Mouse (Mus musculus) bone marrow, adult 2 months (tissue): ENCODE results near the gene Dapk2. TPM values are rescaled to one million over a fixed set of nuclear protein-coding genes. Genes with fewer than 3 reads are reported as not detected.

Experiments
- H3K27ac ChIP-seq: fragments of 200-500 bp; 2 replicates; pipeline ENCODE4 v1.5.1; 2012; ENCODE audit warnings: low read depth, mild to moderate bottlenecking, control low read depth, inconsistent platforms, low read length; ENCODE audit not compliant: control insufficient read depth, poor library complexity, insufficient read depth
- H3K4me1 ChIP-seq: fragments of 200-500 bp; 2 replicates; pipeline ENCODE4 v1.6.1; 2011; ENCODE audit warnings: low read length; ENCODE audit not compliant: control insufficient read depth, insufficient read depth
- H3K4me3 ChIP-seq: fragments of 200-500 bp; replicated peaks from 2 replicates; pipeline ENCODE3; 2011; ENCODE audit warnings: mild to moderate bottlenecking, low read depth, low read length, control low read depth; ENCODE audit not compliant: control insufficient read depth
- CTCF ChIP-seq: fragments of 200-500 bp; IDR thresholded peaks from 2 replicates; pipeline ENCODE4 v1.5.1; 2011; ENCODE audit warnings: low read length, control low read depth; ENCODE audit not compliant: control insufficient read depth, insufficient read depth
- POLR2A ChIP-seq: fragments of 200-500 bp; IDR thresholded peaks from 2 replicates; pipeline ENCODE4 v1.6.1; 2011; ENCODE audit warnings: low read depth, mild to moderate bottlenecking, control low read depth, low read length, borderline replicate concordance; ENCODE audit not compliant: control insufficient read depth
- WGBS: fragments of 180-500 bp; shearing (Covaris S2); methylation state at CpG from one replicate; pipeline ENCODE4 v1.1.7; 2018; 5-methylcytosine and 5-hydroxymethylcytosine counted together
- polyA plus RNA-seq: library from polyadenylated mRNA; stranded (reverse); fragments of >200 nt; gene quantifications from 2 replicates; pipeline ENCODE4 v1.2.4, GENCODE M21; 2011; ENCODE audit warnings: low replicate concordance; ENCODE audit not compliant: missing spikeins, insufficient read depth, insufficient read length

Gene Dapk2
- polyA plus RNA-seq, 1 experiment: 33.5 TPM

DNA sequence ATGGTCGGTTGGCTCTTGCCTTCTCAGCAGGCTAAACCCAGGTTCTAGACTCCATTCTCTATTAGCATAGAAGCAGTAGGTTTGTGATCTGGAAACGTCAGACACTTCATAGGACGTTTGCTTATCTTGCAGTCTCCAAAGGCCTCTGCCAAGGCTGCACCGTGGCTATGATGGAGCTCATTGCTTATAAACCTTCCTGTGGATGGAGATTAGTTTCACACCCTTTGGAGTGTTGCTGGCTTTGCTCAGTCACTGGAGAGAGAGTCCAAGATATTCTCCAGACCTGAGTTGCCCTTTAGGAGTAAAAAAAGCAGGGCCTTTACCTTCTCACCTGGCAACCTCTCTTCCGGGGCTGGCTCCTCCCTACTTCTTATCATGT, 42.4 kb downstream of the Dapk2 start:
- 72% methylated on average over 5 of the region's 5 CpGs for WGBS
- Histone ChIP-seq H3K27ac (peak overlapping the region; percentile 38), H3K4me1 (peaks cover 2% of the 10 kb centered on the region; the same call in 1 of the 2 replicates), H3K4me3 (no peak overlapping the region)
- TF ChIP-seq CTCF (no peak), POLR2A (no peak)

DNA sequence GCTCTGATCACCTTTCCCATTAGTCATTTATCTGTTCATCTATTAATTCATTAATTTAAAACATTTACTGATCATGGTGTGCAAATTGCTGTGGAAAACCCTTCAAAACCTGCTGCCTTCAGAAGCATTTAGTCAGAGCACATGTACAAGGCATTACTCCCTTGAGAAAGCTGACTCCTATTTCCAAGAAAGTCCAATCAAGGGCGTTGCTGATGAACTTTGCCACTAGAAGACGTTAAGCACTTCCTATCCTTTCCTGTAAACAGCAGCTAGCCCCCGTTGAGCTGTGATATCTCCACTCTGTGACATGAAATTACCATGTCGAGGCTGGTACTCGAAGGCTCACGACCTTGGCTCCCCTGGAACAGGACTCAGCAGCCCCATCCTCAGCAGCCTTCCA, 43.6 kb downstream of the Dapk2 start:
- WGBS: 42% methylated on average over 6 of the region's 6 CpGs
- 0 out of 2 replicates have a peak overlapping the region, but pooled peaks have one; percentile 40 for H3K27ac ChIP-seq
- TF ChIP-seq POLR2A (no peak), CTCF (no peak)
- no peak overlapping the region for H3K4me3 ChIP-seq
- peaks cover 2% of the 10 kb centered on the region; the same call in 1 of the 2 replicates for H3K4me1 ChIP-seq

DNA sequence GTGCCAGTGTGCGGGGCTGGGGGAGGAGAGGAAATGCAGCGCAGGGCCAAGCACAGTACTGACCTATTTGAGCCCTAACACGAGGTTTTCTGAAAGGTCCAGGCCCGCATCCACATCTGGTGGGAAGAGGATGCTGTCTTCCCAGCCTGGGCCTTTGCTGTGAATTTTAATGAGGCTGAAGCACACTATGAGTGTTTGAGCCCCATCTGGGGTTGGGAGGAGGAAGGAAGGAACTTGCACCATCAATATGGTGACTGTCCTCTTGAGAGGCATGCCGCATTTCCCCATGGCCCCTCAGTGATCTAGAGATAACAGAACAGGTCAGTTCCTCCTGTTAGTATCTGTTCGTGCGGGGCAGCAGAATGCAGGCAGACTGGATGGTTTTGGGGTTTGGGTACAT, 44.4 kb downstream of the Dapk2 start:
- Histone ChIP-seq H3K4me1 (peaks cover 2% of the 10 kb centered on the region; the same call in 1 of the 2 replicates), H3K27ac (peak overlapping the region; percentile 82), H3K4me3 (no peak overlapping the region)
- 26% methylated on average over 7 of the region's 7 CpGs for WGBS
- TF ChIP-seq POLR2A: no peak
- TF ChIP-seq CTCF: no peak

DNA sequence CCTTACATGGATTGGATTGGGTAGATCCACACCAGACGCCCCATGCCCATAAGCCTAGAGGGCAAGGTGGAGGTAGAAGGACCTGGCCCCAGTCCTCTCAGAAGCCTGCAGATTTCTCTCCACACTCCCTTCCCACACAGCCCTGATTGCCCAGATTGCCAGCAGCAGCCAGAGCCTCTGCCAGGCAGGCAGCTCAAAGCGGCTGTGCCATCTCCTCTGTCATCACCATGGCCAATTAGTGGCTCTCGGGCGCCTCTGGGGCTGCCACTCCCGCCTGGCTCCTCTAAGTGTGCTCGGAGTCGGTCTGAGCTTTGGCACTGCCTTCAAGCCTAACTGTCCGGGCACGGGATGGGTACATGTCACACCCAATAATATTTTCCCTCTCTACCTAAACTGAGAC, 47.7 kb downstream of the Dapk2 start:
- TF ChIP-seq POLR2A (no peak), CTCF (no peak)
- H3K4me1 ChIP-seq: no peaks in the 10 kb centered on the region; the same call in 1 of the 2 replicates
- H3K4me3 ChIP-seq: no peak overlapping the region
- no peak overlapping the region for H3K27ac ChIP-seq
- 89% methylated on average over 9 of the region's 9 CpGs for WGBS

DNA sequence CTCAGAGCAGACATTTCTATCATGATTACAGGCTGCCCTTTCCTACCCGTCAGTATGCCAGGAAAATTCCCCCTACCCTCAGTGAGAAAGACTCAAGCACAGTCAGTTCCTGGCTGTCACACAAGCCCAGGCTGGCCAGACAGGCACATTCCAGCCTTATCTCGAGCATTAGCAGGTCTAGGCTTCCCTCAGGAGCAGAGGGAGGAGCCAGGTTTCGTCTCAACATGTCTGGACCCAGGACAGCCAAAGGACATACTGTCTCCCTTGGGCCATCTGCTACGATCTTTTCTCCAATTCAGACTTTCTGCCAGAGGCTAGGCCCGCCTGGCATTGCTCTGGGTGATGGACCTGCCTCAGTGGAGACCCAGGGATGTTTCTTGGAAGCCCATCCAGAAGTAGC, 48.8 kb downstream of the Dapk2 start:
- Histone ChIP-seq H3K4me3 (no peak overlapping the region), H3K4me1 (no peaks in the 10 kb centered on the region; the same call in 1 of the 2 replicates), H3K27ac (no peak overlapping the region)
- TF ChIP-seq POLR2A (no peak), CTCF (no peak)
- WGBS: 72% methylated on average over 5 of the region's 5 CpGs

DNA sequence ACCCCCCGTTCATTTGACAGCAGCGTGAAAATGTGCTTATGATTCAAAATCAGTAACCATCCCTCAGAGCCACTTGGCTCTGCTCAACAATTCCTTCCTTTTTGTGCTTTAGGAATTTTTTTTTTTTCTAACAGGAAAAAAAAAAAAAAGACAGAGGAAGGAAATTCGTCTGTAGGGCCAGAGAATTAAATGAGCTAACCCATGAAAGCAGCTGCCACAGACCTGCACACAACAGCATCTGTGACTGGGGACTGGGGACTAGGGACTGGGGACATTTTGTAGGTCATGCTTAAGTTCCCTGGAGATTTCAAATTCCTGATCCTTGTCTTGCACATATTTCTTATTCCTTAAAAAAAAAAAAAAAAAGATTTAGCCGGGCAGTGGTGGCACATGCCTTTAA, 53.4 kb downstream of the Dapk2 start:
- Histone ChIP-seq H3K4me3 (no peak overlapping the region), H3K27ac (no peak overlapping the region), H3K4me1 (peaks cover 9% of the 10 kb centered on the region)
- no peak for TF ChIP-seq POLR2A
- TF ChIP-seq CTCF: no peak
- 70% methylated on average over 4 of the region's 4 CpGs for WGBS

DNA sequence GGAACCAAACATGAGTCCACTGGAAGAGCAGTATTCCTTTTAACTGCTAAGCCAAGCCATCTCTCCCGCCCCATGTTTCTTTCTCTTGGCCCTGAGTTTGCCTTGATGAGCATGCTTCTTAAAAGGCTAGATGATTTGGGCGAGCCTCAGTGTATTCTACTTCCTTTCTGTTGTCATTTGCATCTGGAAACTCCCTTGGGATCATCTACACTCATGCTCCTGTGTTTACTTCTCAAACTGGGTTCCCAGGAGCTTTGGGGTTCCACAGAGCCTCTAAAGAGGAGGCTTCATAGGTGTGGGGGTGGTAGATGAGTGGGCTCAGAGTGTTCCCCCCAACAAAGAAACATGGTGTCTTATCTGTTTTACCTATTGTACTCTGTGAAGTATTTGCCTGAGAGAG, 54.1 kb downstream of the Dapk2 start:
- no peak overlapping the region for H3K27ac ChIP-seq
- TF ChIP-seq POLR2A: no peak
- WGBS: 78% methylated on average over 2 of the region's 2 CpGs
- no peak overlapping the region for H3K4me3 ChIP-seq
- H3K4me1 ChIP-seq: peaks cover 9% of the 10 kb centered on the region

DNA sequence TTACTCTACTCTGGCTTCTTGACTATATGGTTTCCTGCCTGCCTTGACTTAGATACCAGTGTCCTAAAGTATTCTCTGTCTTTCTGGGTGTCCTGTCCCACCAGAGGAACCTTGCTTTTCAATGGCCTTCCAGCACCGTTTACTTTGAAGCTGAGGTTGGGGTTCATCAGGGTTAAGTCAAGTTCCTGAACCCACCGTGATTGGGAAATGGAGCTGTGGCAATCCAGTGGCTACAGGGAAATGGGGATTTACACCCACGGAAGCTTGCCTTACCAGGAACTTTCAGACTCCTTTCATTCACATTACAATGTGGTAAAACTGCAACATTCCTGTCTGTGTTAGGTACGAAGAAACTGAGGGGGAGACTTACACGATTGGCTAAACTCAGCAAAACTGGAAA, 54.8 kb downstream of the Dapk2 start:
- no peak overlapping the region for H3K27ac ChIP-seq
- 41% methylated on average over 5 of the region's 5 CpGs for WGBS
- H3K4me3 ChIP-seq: no peak overlapping the region
- peaks cover 9% of the 10 kb centered on the region for H3K4me1 ChIP-seq
- no peak for TF ChIP-seq CTCF
- TF ChIP-seq POLR2A: no peak

DNA sequence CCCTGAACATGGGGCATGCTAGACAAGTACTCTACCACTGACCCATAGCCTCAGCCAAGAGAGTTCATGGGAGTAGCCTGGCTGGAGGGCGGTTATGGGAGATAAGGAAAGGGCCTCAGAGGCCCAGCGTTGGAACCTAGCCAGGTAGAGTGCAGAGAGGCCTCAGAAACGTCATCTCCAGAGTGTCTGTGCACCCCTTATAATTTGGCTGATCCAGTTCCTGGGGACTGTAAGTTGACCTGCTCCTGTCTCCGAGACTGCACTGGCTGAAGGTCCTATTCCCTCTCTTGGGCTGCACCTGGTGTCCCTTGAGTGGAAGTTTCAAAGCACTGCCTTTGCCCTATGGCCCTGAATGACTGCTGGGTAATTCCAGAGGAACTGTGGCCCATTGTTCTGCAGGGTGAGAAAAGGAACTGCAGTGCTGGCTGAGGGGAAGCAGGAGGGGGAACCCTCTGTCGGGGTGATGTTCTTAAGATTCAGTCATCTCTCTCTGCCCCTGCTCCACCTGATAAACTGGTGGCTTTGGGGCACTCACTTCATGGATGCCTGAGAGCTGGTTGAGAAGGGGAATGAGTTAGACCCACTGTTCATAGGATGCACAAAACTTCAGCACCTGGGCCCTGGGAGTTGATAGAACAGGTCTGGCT, 55.5 kb downstream of the Dapk2 start:
- peak overlapping the region; percentile 13 for H3K27ac ChIP-seq
- TF ChIP-seq CTCF: no peak
- no peak for TF ChIP-seq POLR2A
- no peak overlapping the region for H3K4me3 ChIP-seq
- peaks cover 9% of the 10 kb centered on the region for H3K4me1 ChIP-seq
- WGBS: 33% methylated on average over 5 of the region's 5 CpGs
